Mouse (Mus musculus): ENCODE data around the gene Irf1. TPM values are rescaled to one million over a fixed set of nuclear protein-coding genes. Genes with fewer than 3 reads are reported as not detected.

Gene Irf1
- polyA plus RNA-seq, 1 experiment from 2014 or later, result 8.4 TPM

GRCm38 (mm10) chr11:53762827-53763495, 6.9 kb upstream of the Irf1 start:
- peak overlapping the region; percentile 51 for H3K9ac ChIP-seq (ENCODE audit: low read depth, low read length)
- peak overlapping the region; percentile 74 for H3K4me2 ChIP-seq
- DNase-seq (ENCODE audit: low spot score) (peak; percentile 61), ATAC-seq (replicated peaks; ENCODE audit: low FRiP score) (peak; percentile 14; the same call in 1 of the 2 replicates)
- H3K27me3 ChIP-seq (replicated peaks; ENCODE audit: control insufficient read depth, insufficient read depth, low read length), result 0 out of 2 replicates have a peak, but pooled peaks cover 2% of the 10 kb centered on the region
- peaks cover 22% of the 10 kb centered on the region for H3K4me1 ChIP-seq (replicated peaks; ENCODE audit: control insufficient read depth, insufficient read depth, low read length)
- H3K27ac ChIP-seq (ENCODE audit: low read depth, low read length), result peak overlapping the region; percentile 77
- no peaks in the 10 kb centered on the region for H3K9me3 ChIP-seq (ENCODE audit: control insufficient read depth, low read length)
- WGBS, result 3% methylated on average over 23 of the region's 23 CpGs
- H3K36me3 ChIP-seq (ENCODE audit: control insufficient read depth, insufficient read depth, low read length), result no peaks in the 10 kb centered on the region
- H3K4me3 ChIP-seq (ENCODE audit: low read depth, low read length), result peak overlapping the region; percentile 45

GRCm38 (mm10) chr11:53763496-53764140, 6.2 kb upstream of the Irf1 start:
- peak overlapping the region; percentile 77 for H3K27ac ChIP-seq (ENCODE audit: low read depth, low read length)
- H3K4me1 ChIP-seq (replicated peaks; ENCODE audit: control insufficient read depth, insufficient read depth, low read length), result peaks cover 22% of the 10 kb centered on the region
- ATAC-seq (replicated peaks; ENCODE audit: low FRiP score), result peak; percentile 66
- peaks cover 3% of the 10 kb centered on the region for H3K27me3 ChIP-seq (replicated peaks; ENCODE audit: control insufficient read depth, insufficient read depth, low read length)
- H3K9ac ChIP-seq (ENCODE audit: low read depth, low read length), result peak overlapping the region; percentile 51
- H3K9me3 ChIP-seq (ENCODE audit: control insufficient read depth, low read length), result no peaks in the 10 kb centered on the region
- H3K36me3 ChIP-seq (ENCODE audit: control insufficient read depth, insufficient read depth, low read length), result no peaks in the 10 kb centered on the region
- 2% methylated on average over 33 of the region's 33 CpGs for WGBS
- peak overlapping the region; percentile 45 for H3K4me3 ChIP-seq (ENCODE audit: low read depth, low read length)
- H3K4me2 ChIP-seq, result peak overlapping the region; percentile 74
- peak; percentile 79 for DNase-seq (ENCODE audit: low spot score)

GRCm38 (mm10) chr11:53764581-53764980, 5.2 kb upstream of the Irf1 start:
- Histone ChIP-seq H3K4me1 (replicated peaks; ENCODE audit: control insufficient read depth, insufficient read depth, low read length) (peaks cover 25% of the 10 kb centered on the region), H3K9ac (ENCODE audit: low read depth, low read length) (no peak overlapping the region), H3K4me3 (ENCODE audit: low read depth, low read length) (no peak overlapping the region), H3K4me2 (no peak overlapping the region; the same call in 1 of the 2 replicates), H3K36me3 (ENCODE audit: control insufficient read depth, insufficient read depth, low read length) (no peaks in the 10 kb centered on the region), H3K9me3 (ENCODE audit: control insufficient read depth, low read length) (no peaks in the 10 kb centered on the region), H3K27ac (ENCODE audit: low read depth, low read length) (no peak overlapping the region; the same call in 1 of the 2 replicates), H3K27me3 (replicated peaks; ENCODE audit: control insufficient read depth, insufficient read depth, low read length) (peaks cover 8% of the 10 kb centered on the region)
- ATAC-seq (replicated peaks; ENCODE audit: low FRiP score) (no peak), DNase-seq (ENCODE audit: low spot score) (no peak)
- 68% methylated on average over 5 of the region's 5 CpGs for WGBS

GRCm38 (mm10) chr11:53768422-53769184, 1.2 kb upstream of the Irf1 start:
- 69% methylated on average over 13 of the region's 13 CpGs for WGBS
- H3K27me3 ChIP-seq (replicated peaks; ENCODE audit: control insufficient read depth, insufficient read depth, low read length), result peaks cover 17% of the 10 kb centered on the region
- no peak overlapping the region for H3K27ac ChIP-seq (ENCODE audit: low read depth, low read length)
- no peaks in the 10 kb centered on the region for H3K9me3 ChIP-seq (ENCODE audit: control insufficient read depth, low read length)
- H3K9ac ChIP-seq (ENCODE audit: low read depth, low read length), result no peak overlapping the region
- H3K36me3 ChIP-seq (ENCODE audit: control insufficient read depth, insufficient read depth, low read length), result no peaks in the 10 kb centered on the region; the same call in 1 of the 2 replicates
- DNase-seq (ENCODE audit: low spot score) (no peak), ATAC-seq (replicated peaks; ENCODE audit: low FRiP score) (no peak)
- H3K4me1 ChIP-seq (replicated peaks; ENCODE audit: control insufficient read depth, insufficient read depth, low read length), result peaks cover 22% of the 10 kb centered on the region
- H3K4me2 ChIP-seq, result no peak overlapping the region
- no peak overlapping the region for H3K4me3 ChIP-seq (ENCODE audit: low read depth, low read length)

- H3K4me3 ChIP-seq (ENCODE audit: low read depth, low read length), result peak overlapping the region; percentile 74
- H3K4me2 ChIP-seq, result peak overlapping the region; percentile 95
- peaks cover 17% of the 10 kb centered on the region for H3K27me3 ChIP-seq (replicated peaks; ENCODE audit: control insufficient read depth, insufficient read depth, low read length)
- H3K36me3 ChIP-seq (ENCODE audit: control insufficient read depth, insufficient read depth, low read length), result no peaks in the 10 kb centered on the region; the same call in 1 of the 2 replicates
- no peak overlapping the region for H3K27ac ChIP-seq (ENCODE audit: low read depth, low read length)
- ATAC-seq (replicated peaks; ENCODE audit: low FRiP score) (no peak), DNase-seq (ENCODE audit: low spot score) (no peak)
- H3K4me1 ChIP-seq (replicated peaks; ENCODE audit: control insufficient read depth, insufficient read depth, low read length), result peaks cover 19% of the 10 kb centered on the region
- 0 out of 2 replicates have a peak overlapping the region, but pooled peaks have one; percentile 17 for H3K9ac ChIP-seq (ENCODE audit: low read depth, low read length)
- H3K9me3 ChIP-seq (ENCODE audit: control insufficient read depth, low read length), result no peaks in the 10 kb centered on the region
- 53% methylated on average over 12 of the region's 12 CpGs for WGBS
These were observed 633 bp upstream of the Irf1 start for GRCm38 (mm10) chr11:53769185-53769576.

GRCm38 (mm10) chr11:53770125-53770791, 444 bp downstream of the Irf1 start:
- H3K36me3 ChIP-seq (ENCODE audit: control insufficient read depth, insufficient read depth, low read length), result no peaks in the 10 kb centered on the region; the same call in 1 of the 2 replicates
- H3K27ac ChIP-seq (ENCODE audit: low read depth, low read length), result peak overlapping the region; percentile 55; the same call in 1 of the 2 replicates
- H3K27me3 ChIP-seq (replicated peaks; ENCODE audit: control insufficient read depth, insufficient read depth, low read length), result peaks cover 17% of the 10 kb centered on the region
- peak; percentile 67 for DNase-seq (ENCODE audit: low spot score)
- H3K9me3 ChIP-seq (ENCODE audit: control insufficient read depth, low read length), result no peaks in the 10 kb centered on the region
- ATAC-seq (replicated peaks; ENCODE audit: low FRiP score), result peak; percentile 65
- H3K4me2 ChIP-seq, result peak overlapping the region; percentile 95
- peaks cover 15% of the 10 kb centered on the region for H3K4me1 ChIP-seq (replicated peaks; ENCODE audit: control insufficient read depth, insufficient read depth, low read length)
- WGBS, result under 1% methylated on average over 75 of the region's 75 CpGs
- peak overlapping the region; percentile 59 for H3K9ac ChIP-seq (ENCODE audit: low read depth, low read length)
- peak overlapping the region; percentile 74 for H3K4me3 ChIP-seq (ENCODE audit: low read depth, low read length)

GRCm38 (mm10) chr11:53771001-53771744, 1.4 kb downstream of the Irf1 start:
- H3K9me3 ChIP-seq (ENCODE audit: control insufficient read depth, low read length), result no peaks in the 10 kb centered on the region
- 72% methylated on average over 11 of the region's 11 CpGs for WGBS
- no peak overlapping the region for H3K27ac ChIP-seq (ENCODE audit: low read depth, low read length)
- H3K36me3 ChIP-seq (ENCODE audit: control insufficient read depth, insufficient read depth, low read length), result no peaks in the 10 kb centered on the region; the same call in 1 of the 2 replicates
- peak overlapping the region; percentile 95 for H3K4me2 ChIP-seq
- peak overlapping the region; percentile 74 for H3K4me3 ChIP-seq (ENCODE audit: low read depth, low read length)
- no peak for ATAC-seq (replicated peaks; ENCODE audit: low FRiP score)
- no peak for DNase-seq (ENCODE audit: low spot score)
- H3K4me1 ChIP-seq (replicated peaks; ENCODE audit: control insufficient read depth, insufficient read depth, low read length), result peaks cover 13% of the 10 kb centered on the region
- H3K27me3 ChIP-seq (replicated peaks; ENCODE audit: control insufficient read depth, insufficient read depth, low read length), result peaks cover 17% of the 10 kb centered on the region
- no peak overlapping the region for H3K9ac ChIP-seq (ENCODE audit: low read depth, low read length)
